Mouse (Mus musculus): ENCODE results near the gene Arhgap8. TPM values are rescaled to one million over a fixed set of nuclear protein-coding genes. Genes with fewer than 3 reads are reported as not detected.
A peak's percentile ranks its signal among the peaks of the same experiment; 100 is the strongest.

The Arhgap8 gene
- polyA plus RNA-seq, 1 experiment from 2014 or later, result 0.39 TPM

- Histone ChIP-seq H3K27me3 (ENCODE audit: control insufficient read depth, insufficient read depth, low read depth, low read length) (no peaks in the 10 kb centered on the region), H3K4me3 (ENCODE audit: low read depth, low read length) (no peak overlapping the region), H3K27ac (ENCODE audit: low read length) (no peak overlapping the region), H3K4me1 (ENCODE audit: control insufficient read depth, insufficient read depth, low read length) (no peaks in the 10 kb centered on the region), H3K4me2 (ENCODE audit: low read length) (no peak overlapping the region), H3K9me3 (replicated peaks; ENCODE audit: control insufficient read depth, low read length, poor library complexity, severe bottlenecking) (no peaks in the 10 kb centered on the region), H3K9ac (ENCODE audit: low read depth, low read length) (no peak overlapping the region), H3K36me3 (ENCODE audit: control insufficient read depth, insufficient read depth, low read length) (peaks cover 20% of the 10 kb centered on the region; the same call in 1 of the 2 replicates)
- no peak for ATAC-seq
- WGBS, result 80% methylated on average over 6 of the region's 6 CpGs
Measured at GRCm38 (mm10) chr15:84689356-84689755, 30.5 kb upstream of the Arhgap8 start.

DNA sequence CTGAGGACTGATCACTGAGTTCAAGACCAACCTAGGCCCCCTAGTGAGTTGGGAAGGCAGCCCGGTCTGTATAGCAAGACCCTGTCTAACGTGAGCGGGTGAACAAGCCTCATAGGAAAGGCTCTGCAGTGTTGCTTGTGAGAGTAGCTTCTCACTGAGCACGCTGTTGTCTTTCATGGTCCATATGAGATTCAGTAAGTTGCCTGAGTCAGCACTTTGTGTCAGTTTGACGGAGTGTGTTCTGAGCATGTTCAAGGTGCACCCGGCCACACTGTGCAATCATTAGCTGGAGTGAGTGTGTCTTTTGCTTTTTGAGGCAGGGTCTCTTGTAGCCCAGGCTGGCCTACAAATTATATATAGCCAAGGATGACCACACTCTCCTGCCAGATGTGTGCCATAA lies 28.3 kb upstream of the Arhgap8 start:
- 93% methylated on average over 6 of the region's 6 CpGs for WGBS
- Histone ChIP-seq H3K36me3 (ENCODE audit: control insufficient read depth, insufficient read depth, low read length) (peaks cover 26% of the 10 kb centered on the region; the same call in 1 of the 2 replicates), H3K27me3 (ENCODE audit: control insufficient read depth, insufficient read depth, low read depth, low read length) (no peaks in the 10 kb centered on the region)

GRCm38 (mm10) chr15:84692645-84693044 lies 27.2 kb upstream of the Arhgap8 start:
- Histone ChIP-seq H3K4me1 (ENCODE audit: control insufficient read depth, insufficient read depth, low read length) (no peaks in the 10 kb centered on the region), H3K4me3 (ENCODE audit: low read depth, low read length) (no peak overlapping the region), H3K9ac (ENCODE audit: low read depth, low read length) (no peak overlapping the region), H3K36me3 (ENCODE audit: control insufficient read depth, insufficient read depth, low read length) (peaks cover 26% of the 10 kb centered on the region; the same call in 1 of the 2 replicates), H3K4me2 (ENCODE audit: low read length) (no peak overlapping the region), H3K27ac (ENCODE audit: low read length) (no peak overlapping the region), H3K27me3 (ENCODE audit: control insufficient read depth, insufficient read depth, low read depth, low read length) (no peaks in the 10 kb centered on the region), H3K9me3 (replicated peaks; ENCODE audit: control insufficient read depth, low read length, poor library complexity, severe bottlenecking) (no peaks in the 10 kb centered on the region)
- WGBS, result 92% methylated on average over 7 of the region's 7 CpGs
- no peak for ATAC-seq

More for the DNA sequence above, 28.3 kb upstream of the Arhgap8 start:
- Histone ChIP-seq H3K9me3 (replicated peaks; ENCODE audit: control insufficient read depth, low read length, poor library complexity, severe bottlenecking) (no peaks in the 10 kb centered on the region), H3K27ac (ENCODE audit: low read length) (no peak overlapping the region), H3K4me2 (ENCODE audit: low read length) (no peak overlapping the region), H3K4me1 (ENCODE audit: control insufficient read depth, insufficient read depth, low read length) (no peaks in the 10 kb centered on the region), H3K9ac (ENCODE audit: low read depth, low read length) (no peak overlapping the region), H3K4me3 (ENCODE audit: low read depth, low read length) (no peak overlapping the region)
- ATAC-seq, result no peak

DNA sequence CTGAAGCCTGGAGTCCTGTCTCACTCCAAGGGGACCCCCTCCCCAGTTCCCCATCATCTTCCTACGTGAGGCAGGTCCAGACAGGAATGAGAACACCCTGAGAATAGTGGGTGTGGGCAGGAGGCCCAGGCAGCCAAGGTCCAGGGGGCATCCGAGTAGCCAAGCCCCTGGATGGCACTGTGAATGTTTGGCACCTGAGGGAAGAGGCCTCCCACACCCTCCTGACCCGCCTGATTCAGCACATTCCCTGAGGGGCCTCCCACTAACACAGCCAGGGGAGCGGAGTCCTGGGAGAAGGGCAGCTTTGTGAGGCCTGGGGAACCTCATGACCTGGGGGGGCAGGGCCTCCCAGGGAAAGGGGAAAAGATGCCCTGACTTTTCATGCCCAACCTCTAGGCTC lies 23.8 kb upstream of the Arhgap8 start:
- Histone ChIP-seq H3K27me3 (ENCODE audit: control insufficient read depth, insufficient read depth, low read depth, low read length) (no peaks in the 10 kb centered on the region), H3K36me3 (ENCODE audit: control insufficient read depth, insufficient read depth, low read length) (peaks cover 29% of the 10 kb centered on the region), H3K4me1 (ENCODE audit: control insufficient read depth, insufficient read depth, low read length) (no peaks in the 10 kb centered on the region), H3K27ac (ENCODE audit: low read length) (no peak overlapping the region), H3K4me3 (ENCODE audit: low read depth, low read length) (no peak overlapping the region), H3K4me2 (ENCODE audit: low read length) (no peak overlapping the region), H3K9me3 (replicated peaks; ENCODE audit: control insufficient read depth, low read length, poor library complexity, severe bottlenecking) (no peaks in the 10 kb centered on the region), H3K9ac (ENCODE audit: low read depth, low read length) (no peak overlapping the region)
- ATAC-seq, result no peak
- 72% methylated on average over 4 of the region's 4 CpGs for WGBS

DNA sequence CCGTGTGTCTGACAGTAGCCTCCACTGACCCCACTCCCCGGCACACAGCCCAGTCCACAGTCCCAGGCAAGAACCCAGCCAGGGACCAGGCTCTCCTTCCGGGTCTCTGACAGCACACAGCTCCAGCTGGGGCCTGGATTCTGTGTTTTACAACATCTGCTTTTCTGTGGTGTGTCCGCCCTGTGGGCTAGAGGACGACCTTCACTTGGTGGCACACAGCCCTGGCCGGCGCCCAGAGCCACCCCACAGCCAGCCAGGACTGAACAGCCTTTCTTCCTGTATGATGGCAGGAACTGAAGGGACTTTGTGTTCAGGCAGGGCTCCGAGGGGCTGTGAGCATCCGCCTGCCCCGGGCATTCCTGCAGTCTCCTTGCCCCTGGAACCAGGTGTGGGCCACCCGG lies 22.2 kb upstream of the Arhgap8 start:
- peak; percentile 34; the same call in 1 of the 2 replicates for ATAC-seq
- H3K4me1 ChIP-seq (ENCODE audit: control insufficient read depth, insufficient read depth, low read length), result no peaks in the 10 kb centered on the region
- WGBS, result 74% methylated on average over 11 of the region's 11 CpGs
- H3K9ac ChIP-seq (ENCODE audit: low read depth, low read length), result no peak overlapping the region
- H3K36me3 ChIP-seq (ENCODE audit: control insufficient read depth, insufficient read depth, low read length), result peaks cover 23% of the 10 kb centered on the region
- H3K27me3 ChIP-seq (ENCODE audit: control insufficient read depth, insufficient read depth, low read depth, low read length), result no peaks in the 10 kb centered on the region
- H3K27ac ChIP-seq (ENCODE audit: low read length), result peak overlapping the region; percentile 41
- H3K9me3 ChIP-seq (replicated peaks; ENCODE audit: control insufficient read depth, low read length, poor library complexity, severe bottlenecking), result no peaks in the 10 kb centered on the region
- no peak overlapping the region for H3K4me3 ChIP-seq (ENCODE audit: low read depth, low read length)
- no peak overlapping the region for H3K4me2 ChIP-seq (ENCODE audit: low read length)

GRCm38 (mm10) chr15:84698189-84698588 lies 21.7 kb upstream of the Arhgap8 start:
- H3K27ac ChIP-seq (ENCODE audit: low read length), result 0 out of 2 replicates have a peak overlapping the region, but pooled peaks have one; percentile 33
- WGBS, result 93% methylated on average over 2 of the region's 2 CpGs
- no peak overlapping the region for H3K9ac ChIP-seq (ENCODE audit: low read depth, low read length)
- no peaks in the 10 kb centered on the region for H3K9me3 ChIP-seq (replicated peaks; ENCODE audit: control insufficient read depth, low read length, poor library complexity, severe bottlenecking)
- no peaks in the 10 kb centered on the region for H3K27me3 ChIP-seq (ENCODE audit: control insufficient read depth, insufficient read depth, low read depth, low read length)
- no peak for ATAC-seq
- no peaks in the 10 kb centered on the region for H3K4me1 ChIP-seq (ENCODE audit: control insufficient read depth, insufficient read depth, low read length)
- H3K36me3 ChIP-seq (ENCODE audit: control insufficient read depth, insufficient read depth, low read length), result peaks cover 24% of the 10 kb centered on the region
- H3K4me2 ChIP-seq (ENCODE audit: low read length), result no peak overlapping the region
- H3K4me3 ChIP-seq (ENCODE audit: low read depth, low read length), result no peak overlapping the region

DNA sequence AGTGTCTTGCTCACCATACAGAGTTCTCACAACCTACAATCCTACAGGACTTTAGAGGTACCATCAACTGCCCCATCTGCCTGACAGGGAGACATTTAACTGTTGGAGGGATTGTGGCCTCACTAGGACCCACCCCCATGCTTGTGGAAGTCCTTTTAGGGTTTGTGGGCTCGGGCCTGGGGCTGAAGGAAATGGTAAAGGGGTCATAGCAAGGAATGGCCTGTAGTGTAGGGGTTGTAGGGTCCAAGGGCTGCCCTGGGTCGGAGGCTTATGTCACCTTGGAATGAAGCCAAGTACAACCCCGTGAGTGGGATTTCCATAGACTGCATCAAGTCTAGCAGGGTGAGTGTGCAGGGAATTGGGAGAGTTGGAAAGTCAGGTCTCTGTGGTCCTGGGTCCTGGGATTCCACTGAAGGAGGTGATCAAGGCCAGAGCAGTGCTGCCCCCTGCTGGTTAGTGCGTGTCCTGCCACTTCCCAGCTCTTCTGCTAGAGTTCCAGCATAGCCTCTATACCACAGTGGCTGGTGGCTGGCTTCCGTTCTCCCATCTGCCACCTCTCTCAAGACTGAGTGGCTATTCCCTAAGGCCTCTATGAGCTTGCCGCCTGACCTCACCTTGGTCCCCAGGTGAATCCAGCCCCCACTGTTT lies 19.6 kb upstream of the Arhgap8 start:
- WGBS, result 56% methylated on average over 6 of the region's 6 CpGs
- Histone ChIP-seq H3K36me3 (ENCODE audit: control insufficient read depth, insufficient read depth, low read length) (peaks cover 15% of the 10 kb centered on the region), H3K9me3 (replicated peaks; ENCODE audit: control insufficient read depth, low read length, poor library complexity, severe bottlenecking) (no peaks in the 10 kb centered on the region), H3K9ac (ENCODE audit: low read depth, low read length) (no peak overlapping the region), H3K27me3 (ENCODE audit: control insufficient read depth, insufficient read depth, low read depth, low read length) (no peaks in the 10 kb centered on the region), H3K27ac (ENCODE audit: low read length) (no peak overlapping the region), H3K4me2 (ENCODE audit: low read length) (no peak overlapping the region), H3K4me3 (ENCODE audit: low read depth, low read length) (no peak overlapping the region), H3K4me1 (ENCODE audit: control insufficient read depth, insufficient read depth, low read length) (no peaks in the 10 kb centered on the region)
- no peak for ATAC-seq

DNA sequence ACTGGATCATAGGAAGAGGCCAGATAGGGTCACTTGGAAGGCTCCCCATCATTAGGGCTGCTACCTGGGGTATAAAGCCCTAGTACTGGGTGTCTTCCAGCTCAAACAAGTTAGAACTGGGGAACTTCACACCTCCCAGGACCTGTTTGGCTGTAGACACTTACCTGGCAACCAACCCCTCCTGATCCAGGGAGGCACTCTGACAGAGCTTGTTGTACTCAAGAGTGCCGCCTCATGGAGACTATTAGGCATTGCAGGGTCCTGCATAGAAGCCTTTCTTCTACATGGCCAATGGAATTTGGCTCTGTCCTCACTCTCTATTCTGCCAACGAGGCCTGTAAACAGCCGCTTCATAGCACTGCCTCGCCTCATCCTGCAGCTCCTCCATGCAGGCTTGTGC lies 17.9 kb upstream of the Arhgap8 start:
- no peak for ATAC-seq
- WGBS, result 25% methylated on average over 4 of the region's 4 CpGs

GRCm38 (mm10) chr15:84702391-84703345 lies 17.2 kb upstream of the Arhgap8 start:
- 89% methylated on average over 29 of the region's 29 CpGs for WGBS
- H3K4me2 ChIP-seq (ENCODE audit: low read length), result no peak overlapping the region
- no peaks in the 10 kb centered on the region for H3K27me3 ChIP-seq (ENCODE audit: control insufficient read depth, insufficient read depth, low read depth, low read length)
- no peak overlapping the region for H3K27ac ChIP-seq (ENCODE audit: low read length)
- peaks cover 12% of the 10 kb centered on the region for H3K36me3 ChIP-seq (ENCODE audit: control insufficient read depth, insufficient read depth, low read length)
- no peaks in the 10 kb centered on the region for H3K9me3 ChIP-seq (replicated peaks; ENCODE audit: control insufficient read depth, low read length, poor library complexity, severe bottlenecking)
- no peaks in the 10 kb centered on the region for H3K4me1 ChIP-seq (ENCODE audit: control insufficient read depth, insufficient read depth, low read length)
- H3K4me3 ChIP-seq (ENCODE audit: low read depth, low read length), result no peak overlapping the region
- no peak overlapping the region for H3K9ac ChIP-seq (ENCODE audit: low read depth, low read length)
- no peak for ATAC-seq

More for the DNA sequence above, 17.9 kb upstream of the Arhgap8 start:
- no peak overlapping the region for H3K9ac ChIP-seq (ENCODE audit: low read depth, low read length)
- H3K4me2 ChIP-seq (ENCODE audit: low read length), result no peak overlapping the region
- H3K4me1 ChIP-seq (ENCODE audit: control insufficient read depth, insufficient read depth, low read length), result no peaks in the 10 kb centered on the region
- H3K27ac ChIP-seq (ENCODE audit: low read length), result no peak overlapping the region
- H3K9me3 ChIP-seq (replicated peaks; ENCODE audit: control insufficient read depth, low read length, poor library complexity, severe bottlenecking), result no peaks in the 10 kb centered on the region
- peaks cover 12% of the 10 kb centered on the region for H3K36me3 ChIP-seq (ENCODE audit: control insufficient read depth, insufficient read depth, low read length)
- no peaks in the 10 kb centered on the region for H3K27me3 ChIP-seq (ENCODE audit: control insufficient read depth, insufficient read depth, low read depth, low read length)
- H3K4me3 ChIP-seq (ENCODE audit: low read depth, low read length), result no peak overlapping the region

Measured in midbrain, embryonic 16.5 days (tissue).